Mouse (Mus musculus): ENCODE data around the gene Polr1a. TPM values are rescaled to one million over a fixed set of nuclear protein-coding genes. Genes with fewer than 3 reads are reported as not detected.
A peak's percentile ranks its signal among the peaks of the same experiment; 100 is the strongest.

Polr1a gene
- 21.9 and 22.0 TPM in 2 replicates for polyA plus RNA-seq (2015; fragmentation: Nextera tagmentation; extraction: Ambion mirVana)

GRCm38 (mm10) chr6:71908481-71909381, at the start of gene Polr1a, which contains the start of gene Ptcd3:
Gene Polr1a (plus strand): TSS chr6:71909053.
Gene Ptcd3 (minus strand): TSS chr6:71908750.
- Histone ChIP-seq H3K36me3 (ENCODE audit: control insufficient read depth, insufficient read depth) (peaks cover 16% of the 10 kb centered on the region), H3K4me3 (ENCODE audit: low read length) (peak within 1 kb of the TSS; percentile 78), H3K4me2 (ENCODE audit: low read depth, low read length) (peak within 1 kb of the TSS; percentile 91), H3K27ac (ENCODE audit: low read length) (peak within 1 kb of the TSS; percentile 82), H3K9ac (ENCODE audit: low read length) (peak within 1 kb of the TSS; percentile 86), H3K4me1 (ENCODE audit: control insufficient read depth, insufficient read depth, low read length) (peaks cover 22% of the 10 kb centered on the region), H3K27me3 (ENCODE audit: control insufficient read depth, insufficient read depth, low read length) (no peaks in the 10 kb centered on the region), H3K9me3 (replicated peaks; ENCODE audit: control insufficient read depth, low read length) (no peaks in the 10 kb centered on the region)
- ATAC-seq (replicated peaks; ENCODE audit: extremely low read depth, insufficient read depth, low FRiP score), result peak; percentile 87
- WGBS, result under 1% methylated on average over 58 of the region's 58 CpGs

DNA sequence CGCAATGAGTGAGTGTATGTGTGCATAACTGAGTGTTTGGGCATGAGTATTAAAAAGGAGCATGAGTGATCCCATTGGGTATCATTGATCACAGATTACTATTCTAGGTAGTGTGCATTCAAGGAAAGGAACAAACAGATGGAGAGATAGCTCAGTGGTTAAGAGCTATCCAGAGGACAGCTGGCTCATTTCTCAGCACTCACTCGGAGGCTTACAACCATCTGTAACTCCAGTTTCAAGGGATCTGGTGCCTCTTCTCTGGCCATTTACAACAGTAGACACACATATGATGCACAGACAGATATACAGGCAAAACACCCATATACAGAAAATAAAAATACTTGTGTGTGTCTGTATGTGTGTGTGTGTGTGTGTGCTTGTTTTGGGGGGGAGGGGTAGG, 41.1 kb upstream of the Polr1a start:
- Histone ChIP-seq H3K4me3 (ENCODE audit: low read length) (no peak overlapping the region), H3K9ac (ENCODE audit: low read length) (no peak overlapping the region), H3K4me1 (ENCODE audit: control insufficient read depth, insufficient read depth, low read length) (no peaks in the 10 kb centered on the region), H3K27ac (ENCODE audit: low read length) (no peak overlapping the region), H3K4me2 (ENCODE audit: low read depth, low read length) (no peak overlapping the region), H3K36me3 (ENCODE audit: control insufficient read depth, insufficient read depth) (peaks cover 56% of the 10 kb centered on the region), H3K27me3 (ENCODE audit: control insufficient read depth, insufficient read depth, low read length) (no peaks in the 10 kb centered on the region), H3K9me3 (replicated peaks; ENCODE audit: control insufficient read depth, low read length) (0 out of 2 replicates have a peak, but pooled peaks cover 4% of the 10 kb centered on the region)
- ATAC-seq (replicated peaks; ENCODE audit: extremely low read depth, insufficient read depth, low FRiP score), result no peak
- WGBS, result 86% methylated on average over 2 of the region's 2 CpGs

DNA sequence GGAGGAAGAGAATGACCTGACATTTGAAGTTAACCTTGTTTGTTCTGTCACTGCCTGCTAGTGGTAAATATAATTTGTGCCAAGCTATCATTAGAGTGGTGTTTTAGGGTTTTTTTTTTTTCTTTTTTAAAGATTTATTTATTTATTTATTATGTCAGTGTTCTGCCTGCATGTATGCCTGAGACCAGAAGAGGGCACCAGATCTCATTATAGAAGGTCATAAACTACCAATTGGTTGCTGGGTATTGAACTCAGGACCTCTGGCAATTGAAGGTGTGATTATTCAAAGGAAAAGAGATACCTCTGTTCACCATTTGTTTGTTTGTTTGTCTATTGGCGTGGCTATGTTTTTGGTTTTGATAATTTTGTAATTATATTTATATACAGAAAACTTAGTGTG, 40.0 kb upstream of the Polr1a start:
- no peaks in the 10 kb centered on the region for H3K4me1 ChIP-seq (ENCODE audit: control insufficient read depth, insufficient read depth, low read length)
- peaks cover 56% of the 10 kb centered on the region for H3K36me3 ChIP-seq (ENCODE audit: control insufficient read depth, insufficient read depth)
- H3K4me3 ChIP-seq (ENCODE audit: low read length), result no peak overlapping the region
- no peak for ATAC-seq (replicated peaks; ENCODE audit: extremely low read depth, insufficient read depth, low FRiP score)
- no peak overlapping the region for H3K27ac ChIP-seq (ENCODE audit: low read length)
- H3K4me2 ChIP-seq (ENCODE audit: low read depth, low read length), result no peak overlapping the region
- 85% methylated on average over 1 of the region's 1 CpGs for WGBS
- no peak overlapping the region for H3K9ac ChIP-seq (ENCODE audit: low read length)
- H3K27me3 ChIP-seq (ENCODE audit: control insufficient read depth, insufficient read depth, low read length), result no peaks in the 10 kb centered on the region
- H3K9me3 ChIP-seq (replicated peaks; ENCODE audit: control insufficient read depth, low read length), result 0 out of 2 replicates have a peak, but pooled peaks cover 4% of the 10 kb centered on the region

DNA sequence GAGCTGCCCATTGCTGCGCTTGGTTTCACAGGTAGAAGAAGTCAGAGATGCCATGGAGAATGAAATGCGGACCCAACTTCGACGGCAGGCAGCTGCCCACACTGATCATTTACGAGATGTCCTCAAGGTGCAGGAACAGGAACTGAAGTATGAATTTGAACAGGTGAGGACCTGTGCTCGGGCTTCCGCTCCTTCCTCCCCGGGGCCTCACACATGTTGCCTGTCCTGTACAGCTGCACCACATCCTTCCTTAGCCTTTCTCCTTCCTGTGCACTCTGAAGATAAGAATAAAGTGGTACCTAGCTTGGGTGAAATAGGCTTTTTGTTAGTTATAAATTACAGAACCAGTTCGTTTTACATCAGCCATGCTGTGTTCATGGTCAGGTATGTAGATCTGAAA, 37.5 kb upstream of the Polr1a start:
- no peak overlapping the region for H3K9ac ChIP-seq (ENCODE audit: low read length)
- peaks cover 49% of the 10 kb centered on the region for H3K36me3 ChIP-seq (ENCODE audit: control insufficient read depth, insufficient read depth)
- no peaks in the 10 kb centered on the region for H3K4me1 ChIP-seq (ENCODE audit: control insufficient read depth, insufficient read depth, low read length)
- H3K4me2 ChIP-seq (ENCODE audit: low read depth, low read length), result no peak overlapping the region
- ATAC-seq (replicated peaks; ENCODE audit: extremely low read depth, insufficient read depth, low FRiP score), result no peak
- H3K27ac ChIP-seq (ENCODE audit: low read length), result no peak overlapping the region
- H3K27me3 ChIP-seq (ENCODE audit: control insufficient read depth, insufficient read depth, low read length), result no peaks in the 10 kb centered on the region
- 89% methylated on average over 9 of the region's 9 CpGs for WGBS
- no peak overlapping the region for H3K4me3 ChIP-seq (ENCODE audit: low read length)
- H3K9me3 ChIP-seq (replicated peaks; ENCODE audit: control insufficient read depth, low read length), result no peaks in the 10 kb centered on the region

GRCm38 (mm10) chr6:71877965-71878760, 30.7 kb upstream of the Polr1a start:
- no peaks in the 10 kb centered on the region for H3K9me3 ChIP-seq (replicated peaks; ENCODE audit: control insufficient read depth, low read length)
- ATAC-seq (replicated peaks; ENCODE audit: extremely low read depth, insufficient read depth, low FRiP score), result no peak
- H3K9ac ChIP-seq (ENCODE audit: low read length), result no peak overlapping the region
- H3K4me3 ChIP-seq (ENCODE audit: low read length), result no peak overlapping the region
- no peak overlapping the region for H3K4me2 ChIP-seq (ENCODE audit: low read depth, low read length)
- H3K27me3 ChIP-seq (ENCODE audit: control insufficient read depth, insufficient read depth, low read length), result no peaks in the 10 kb centered on the region
- no peak overlapping the region for H3K27ac ChIP-seq (ENCODE audit: low read length)
- WGBS, result 92% methylated on average over 3 of the region's 3 CpGs
- H3K36me3 ChIP-seq (ENCODE audit: control insufficient read depth, insufficient read depth), result peaks cover 60% of the 10 kb centered on the region
- no peaks in the 10 kb centered on the region for H3K4me1 ChIP-seq (ENCODE audit: control insufficient read depth, insufficient read depth, low read length)

- Histone ChIP-seq H3K9ac (ENCODE audit: low read length) (no peak overlapping the region), H3K4me3 (ENCODE audit: low read length) (no peak overlapping the region), H3K4me1 (ENCODE audit: control insufficient read depth, insufficient read depth, low read length) (no peaks in the 10 kb centered on the region), H3K27ac (ENCODE audit: low read length) (no peak overlapping the region), H3K9me3 (replicated peaks; ENCODE audit: control insufficient read depth, low read length) (no peaks in the 10 kb centered on the region), H3K4me2 (ENCODE audit: low read depth, low read length) (no peak overlapping the region), H3K27me3 (ENCODE audit: control insufficient read depth, insufficient read depth, low read length) (no peaks in the 10 kb centered on the region), H3K36me3 (ENCODE audit: control insufficient read depth, insufficient read depth) (peaks cover 68% of the 10 kb centered on the region)
- ATAC-seq (replicated peaks; ENCODE audit: extremely low read depth, insufficient read depth, low FRiP score), result no peak
- WGBS, result 90% methylated on average over 4 of the region's 4 CpGs
Measured at GRCm38 (mm10) chr6:71893263-71893662, 15.6 kb upstream of the Polr1a start.

- peak overlapping the region; percentile 78 for H3K4me3 ChIP-seq (ENCODE audit: low read length)
- H3K36me3 ChIP-seq (ENCODE audit: control insufficient read depth, insufficient read depth), result peaks cover 17% of the 10 kb centered on the region
- H3K27ac ChIP-seq (ENCODE audit: low read length), result no peak overlapping the region
- no peaks in the 10 kb centered on the region for H3K9me3 ChIP-seq (replicated peaks; ENCODE audit: control insufficient read depth, low read length)
- H3K9ac ChIP-seq (ENCODE audit: low read length), result peak overlapping the region; percentile 86
- H3K4me1 ChIP-seq (ENCODE audit: control insufficient read depth, insufficient read depth, low read length), result peaks cover 22% of the 10 kb centered on the region
- 3% methylated on average over 4 of the region's 4 CpGs for WGBS
- H3K4me2 ChIP-seq (ENCODE audit: low read depth, low read length), result peak overlapping the region; percentile 91
- no peak for ATAC-seq (replicated peaks; ENCODE audit: extremely low read depth, insufficient read depth, low FRiP score)
- H3K27me3 ChIP-seq (ENCODE audit: control insufficient read depth, insufficient read depth, low read length), result no peaks in the 10 kb centered on the region
Measured at GRCm38 (mm10) chr6:71907702-71908235, 1.1 kb upstream of the Polr1a start.

GRCm38 (mm10) chr6:71909384-71909783, 531 bp downstream of the Polr1a start:
- H3K9me3 ChIP-seq (replicated peaks; ENCODE audit: control insufficient read depth, low read length), result no peaks in the 10 kb centered on the region
- WGBS, result 17% methylated on average over 10 of the region's 10 CpGs
- H3K4me1 ChIP-seq (ENCODE audit: control insufficient read depth, insufficient read depth, low read length), result peaks cover 22% of the 10 kb centered on the region
- H3K9ac ChIP-seq (ENCODE audit: low read length), result peak overlapping the region; percentile 86
- H3K27ac ChIP-seq (ENCODE audit: low read length), result no peak overlapping the region
- no peak for ATAC-seq (replicated peaks; ENCODE audit: extremely low read depth, insufficient read depth, low FRiP score)
- peak overlapping the region; percentile 65 for H3K4me2 ChIP-seq (ENCODE audit: low read depth, low read length)
- no peaks in the 10 kb centered on the region for H3K27me3 ChIP-seq (ENCODE audit: control insufficient read depth, insufficient read depth, low read length)
- H3K4me3 ChIP-seq (ENCODE audit: low read length), result peak overlapping the region; percentile 78
- H3K36me3 ChIP-seq (ENCODE audit: control insufficient read depth, insufficient read depth), result peaks cover 10% of the 10 kb centered on the region
